Comparison of ENCODE assay signal across 8 mouse cellular contexts in the genomic region with DNA sequence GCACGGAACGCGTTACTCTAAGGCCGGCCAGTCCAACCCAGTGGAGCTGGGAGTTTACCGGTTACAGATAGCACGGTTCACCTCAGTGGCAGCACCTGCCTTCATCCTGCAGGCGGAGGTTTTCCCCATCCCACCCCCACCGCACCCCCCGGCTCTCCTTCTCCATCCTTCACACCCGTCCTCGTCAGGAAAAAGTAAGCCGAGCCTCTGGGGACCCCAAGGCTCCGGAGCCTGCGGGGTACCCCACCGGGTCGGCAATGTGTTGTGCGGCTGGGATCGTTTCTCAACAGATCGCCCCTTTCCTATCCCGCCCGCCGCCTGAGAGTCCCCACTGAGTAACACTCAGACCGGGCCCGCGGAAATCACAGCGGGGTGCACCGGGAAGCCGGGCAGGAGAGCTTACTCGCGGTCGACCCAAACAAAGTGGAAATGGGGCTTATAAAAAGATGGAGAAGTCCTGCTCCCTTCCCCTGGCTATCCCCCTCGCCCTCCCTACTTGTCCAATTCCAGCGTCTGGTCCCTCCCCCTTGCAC. TPM values are rescaled to one million over a fixed set of nuclear protein-coding genes. Genes with fewer than 3 reads are reported as not detected.
DNase-seq lines count a peak whose midpoint lies in the region; ATAC-seq and TF ChIP-seq lines count a peak whose summit lies in the region.

No protein-coding gene starts in this region.

- H3K36me3 ChIP-seq in testis, adult 2 months (ENCODE audit: control insufficient read depth, insufficient read depth, low read length), result no peaks in the 10 kb centered on the region
- no peaks in the 10 kb centered on the region for H3K36me3 ChIP-seq in hindbrain, embryonic 10.5 days
- no peaks in the 10 kb centered on the region for H3K36me3 ChIP-seq in liver, postnatal 0 days (replicated peaks; ENCODE audit: insufficient read depth, low read length)

- peaks cover 10% of the 10 kb centered on the region for H3K27me3 ChIP-seq in cerebellum, adult 2 months (ENCODE audit: control insufficient read depth, insufficient read depth, low read length)
- peaks cover 8% of the 10 kb centered on the region for H3K27me3 ChIP-seq in testis, adult 2 months (ENCODE audit: control insufficient read depth, insufficient read depth, low read length)
- H3K27me3 ChIP-seq in hindbrain, embryonic 10.5 days (ENCODE audit: insufficient read depth, poor library complexity, severe bottlenecking), result peaks cover 92% of the 10 kb centered on the region
- H3K27me3 ChIP-seq in liver, postnatal 0 days (ENCODE audit: insufficient read depth, low read length), result peaks cover 68% of the 10 kb centered on the region

- TF ChIP-seq CTCF in cerebellum, adult 2 months (IDR thresholded peaks at IDR 0.05; ENCODE audit: borderline replicate concordance, insufficient read depth, low read depth, low read length), result no peak
- TF ChIP-seq CTCF in testis, adult 2 months (IDR thresholded peaks at IDR 0.05; ENCODE audit: control insufficient read depth, insufficient read depth, insufficient replicate concordance, low read depth, low read length), result no peak
- no peak for TF ChIP-seq CTCF in liver, postnatal 0 days (IDR thresholded peaks at IDR 0.05; ENCODE audit: low read depth)

- peak overlapping the region; percentile 2 for H3K4me3 ChIP-seq in cerebellum, adult 2 months (replicated peaks; ENCODE audit: insufficient read depth, low read depth, low read length)
- H3K4me3 ChIP-seq in testis, adult 2 months (ENCODE audit: control insufficient read depth, low read depth, low read length), result peak overlapping the region; percentile 74
- H3K4me3 ChIP-seq in hindbrain, embryonic 10.5 days, result peak overlapping the region; percentile 67
- H3K4me3 ChIP-seq in liver, postnatal 0 days (ENCODE audit: low read depth, low read length), result peak overlapping the region; percentile 60

- H3K9me3 ChIP-seq in hindbrain, embryonic 10.5 days, result no peaks in the 10 kb centered on the region
- H3K9me3 ChIP-seq in liver, postnatal 0 days (ENCODE audit: low read length), result no peaks in the 10 kb centered on the region

- DNase-seq in cerebellum, adult 2 months, result peak in 1 of 2 experiments; percentile 21
- DNase-seq in testis, postnatal 10 days (ENCODE audit: low spot score), result no peak
- peak; percentile 54 for DNase-seq in hindbrain, embryonic 10.5 days (ENCODE audit: low spot score)
- no peak for DNase-seq in liver, postnatal 0 days
- DNase-seq in layer of hippocampus, postnatal 14 days (ENCODE audit: low spot score in 2 of 2), result no peak
- DNase-seq in right cerebral cortex, postnatal 25 days, result no peak

- ATAC-seq in cerebellum, adult (ENCODE audit: insufficient number of reproducible peaks, low FRiP score, low TSS enrichment), result no peak
- ATAC-seq in liver, postnatal 0 days, result no peak

- no peak overlapping the region for H3K27ac ChIP-seq in cerebellum, adult 2 months (ENCODE audit: insufficient read depth, low read length)
- no peak overlapping the region for H3K27ac ChIP-seq in testis, adult 2 months (ENCODE audit: control insufficient read depth, insufficient read depth, low read depth, low read length)
- peak overlapping the region; percentile 91 for H3K27ac ChIP-seq in hindbrain, embryonic 10.5 days
- no peak overlapping the region for H3K27ac ChIP-seq in liver, postnatal 0 days (ENCODE audit: low read depth)

- TF ChIP-seq EP300 in liver, postnatal 0 days (IDR thresholded peaks at IDR 0.05; ENCODE audit: low read depth), result no peak

- H3K4me2 ChIP-seq in liver, postnatal 0 days (ENCODE audit: low read depth, low read length), result peak overlapping the region; percentile 94

- WGBS in cerebellum, adult 2 months, result 1% methylated on average over 33 of the region's 33 CpGs
- under 1% methylated on average over 33 of the region's 33 CpGs for WGBS in hindbrain, embryonic 10.5 days
- WGBS in liver, postnatal 0 days (ENCODE audit: insufficient replicate concordance), result 3% methylated on average over 33 of the region's 33 CpGs

- no peaks in the 10 kb centered on the region for H3K4me1 ChIP-seq in cerebellum, adult 2 months (ENCODE audit: control insufficient read depth, insufficient read depth, low read length)
- H3K4me1 ChIP-seq in testis, adult 2 months (ENCODE audit: control insufficient read depth, insufficient read depth, low read length), result peaks cover 24% of the 10 kb centered on the region
- H3K4me1 ChIP-seq in hindbrain, embryonic 10.5 days (replicated peaks), result peaks cover 51% of the 10 kb centered on the region
- H3K4me1 ChIP-seq in liver, postnatal 0 days (ENCODE audit: insufficient read depth), result peaks cover 25% of the 10 kb centered on the region

- no peak for TF ChIP-seq POLR2A in cerebellum, adult 2 months (IDR thresholded peaks at IDR 0.05; ENCODE audit: borderline replicate concordance, insufficient read depth, low read length)
- TF ChIP-seq POLR2A in testis, adult 2 months (IDR thresholded peaks at IDR 0.05; ENCODE audit: control insufficient read depth, low read depth, low read length), result no peak

- H3K9ac ChIP-seq in liver, postnatal 0 days (replicated peaks), result no peak overlapping the region

RNA-seq across cellular contexts. Expression of gene Rnf220, which starts 0.9 kb away (rescaled TPM):
- polyA plus RNA-seq in cerebellum, adult 2 months (2012; rRNA removed), result 170 and 183 TPM in 2 replicates
- polyA plus RNA-seq in testis, adult 2 months (2012; rRNA removed), result 146 and 153 TPM in 2 replicates
- polyA plus RNA-seq in hindbrain, embryonic 10.5 days (2016; fragmentation: Nextera tagmentation; extraction: Ambion mirVana), result 101 TPM in 2 replicates
- 17.3 and 18.7 TPM in 2 replicates for polyA plus RNA-seq in liver, postnatal 0 days (2015; fragmentation: Nextera tagmentation; extraction: Ambion mirVana)
- 100 to 1,000 TPM; 140 to 146 TPM for total RNA-seq in layer of hippocampus, postnatal 14 days (2021)

RNA-seq across cellular contexts. Expression of gene Eri3, which starts 54.2 kb away (rescaled TPM):
- polyA plus RNA-seq in cerebellum, adult 2 months (2012; rRNA removed), result 141 and 142 TPM in 2 replicates
- polyA plus RNA-seq in testis, adult 2 months (2012; rRNA removed), result 76.7 and 84.3 TPM in 2 replicates
- polyA plus RNA-seq in hindbrain, embryonic 10.5 days (2016; fragmentation: Nextera tagmentation; extraction: Ambion mirVana), result 112 and 142 TPM in 2 replicates
- polyA plus RNA-seq in liver, postnatal 0 days (2015; fragmentation: Nextera tagmentation; extraction: Ambion mirVana), result 27.8 and 30.5 TPM in 2 replicates
- total RNA-seq in layer of hippocampus, postnatal 14 days (2021), result 100 to 1,000 TPM; 217 to 218 TPM

Comparison
In these comparisons a context has a peak if more than half of its experiments do, and no peak if none do; other contexts are left out.
1. H3K4me3 ChIP-seq: peak in every context shown above with its lines; median percentile 74 in testis, adult 2 months; 67 in hindbrain, embryonic 10.5 days; 60 in liver, postnatal 0 days; 2 in cerebellum, adult 2 months.